In the genomic region with DNA sequence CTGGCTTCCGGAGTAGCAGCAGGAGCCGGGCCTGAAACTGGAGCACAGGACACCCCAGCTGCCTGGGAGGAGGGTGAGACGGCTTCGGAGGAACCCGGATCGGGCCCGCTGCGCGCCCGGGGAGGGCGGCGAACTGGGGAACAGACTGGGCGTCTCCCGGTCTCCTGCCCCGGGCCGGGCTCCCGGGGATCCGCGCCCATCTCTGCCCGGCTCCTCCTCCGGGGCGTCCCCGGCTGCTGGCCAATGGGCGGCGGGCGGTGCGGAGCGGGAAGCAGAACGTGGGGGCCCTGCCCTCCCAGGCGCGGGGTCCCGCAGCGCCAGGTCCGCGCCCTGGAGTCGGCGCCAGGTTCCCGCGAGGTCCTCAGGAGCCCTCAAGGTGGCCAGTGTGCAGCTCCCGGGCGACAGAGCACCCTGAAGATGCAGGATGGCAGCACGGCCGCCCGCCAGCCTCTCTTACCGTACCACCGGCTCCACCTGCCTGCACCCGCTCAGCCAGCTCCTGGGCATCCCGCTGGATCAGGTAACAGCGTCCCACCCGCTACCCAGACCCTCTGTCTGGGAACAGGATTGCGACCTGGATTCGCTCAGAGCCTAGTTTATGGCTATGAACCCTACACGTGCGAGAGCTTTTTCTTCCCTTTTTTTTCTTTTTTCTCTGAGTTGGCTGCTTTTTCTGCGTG, we compare ENCODE assay signal across 8 mouse cellular contexts. TPM values are rescaled to one million over a fixed set of nuclear protein-coding genes. Genes with fewer than 3 reads are reported as not detected.
DNase-seq lines count a peak whose midpoint lies in the region.

A gene (plus strand): TSS at position 247 of the 680 bp plus-strand sequence.

- H3K27me3 ChIP-seq in midbrain, embryonic 10.5 days (ENCODE audit: low read depth, poor library complexity, severe bottlenecking), result peaks cover 54% of the 10 kb centered on the region

- intact Hi-C loops in left cerebral cortex, postnatal 4 days (cut with DNase I), result no loop called here

- WGBS in midbrain, embryonic 10.5 days, result under 1% methylated on average over 54 of the region's 55 CpGs

- H3K4me3 ChIP-seq in midbrain, embryonic 10.5 days, result peak within 1 kb of the TSS; percentile 77

- no peaks in the 10 kb centered on the region for H3K36me3 ChIP-seq in midbrain, embryonic 10.5 days

- H3K9me3 ChIP-seq in midbrain, embryonic 10.5 days (replicated peaks), result no peaks in the 10 kb centered on the region

- peak; percentile 90 for DNase-seq in adrenal gland, postnatal 10 days
- peak; percentile 73 for DNase-seq in embryo, embryonic 9.5 days (ENCODE audit: extremely low spot score)
- peak; percentile 98 for DNase-seq in heart, adult 11 months
- DNase-seq in kidney, adult 11 months, result peak; percentile 70
- peak; percentile 52 for DNase-seq in left cerebral cortex, postnatal 4 days
- peak; percentile 76 for DNase-seq in midbrain, embryonic 10.5 days (ENCODE audit: low spot score)
- DNase-seq in right cerebral cortex, postnatal 36 days (ENCODE audit: low spot score in 2 of 2), result peak; percentile 7 to 15
- DNase-seq in urinary bladder, postnatal 4 days (ENCODE audit: low spot score in 2 of 2), result peak; percentile 82 to 84

- peaks cover 12% of the 10 kb centered on the region for H3K4me1 ChIP-seq in midbrain, embryonic 10.5 days

- H3K27ac ChIP-seq in midbrain, embryonic 10.5 days (replicated peaks), result peak within 1 kb of the TSS; percentile 82

RNA-seq across cellular contexts. Expression of the gene that starts here (rescaled TPM):
- 1 to 10 TPM; 4.4 to 5.5 TPM for total RNA-seq in adrenal gland, postnatal 10 days (2021)
- 1 to 10 TPM; 3.4 TPM for total RNA-seq in left cerebral cortex, postnatal 4 days (2021)
- 4.3 and 5.0 TPM in 2 replicates for polyA plus RNA-seq in midbrain, embryonic 10.5 days (2016; fragmentation: Nextera tagmentation; extraction: Ambion mirVana)

Comparison
In these comparisons a context has a peak if more than half of its experiments do, and no peak if none do; other contexts are left out.
1. Peak in every context shown above with its lines: DNase-seq, H3K4me3 ChIP-seq and H3K27ac ChIP-seq.
2. DNase-seq: peak in every context shown above with its lines; median percentile 98 in heart, adult 11 months; 90 in adrenal gland, postnatal 10 days; 83 in urinary bladder, postnatal 4 days; 76 in midbrain, embryonic 10.5 days; 73 in embryo, embryonic 9.5 days; 70 in kidney, adult 11 months; 52 in left cerebral cortex, postnatal 4 days; 11 in right cerebral cortex, postnatal 36 days.